Mouse (Mus musculus): ENCODE measurements around the gene Eif4a2. TPM values are rescaled to one million over a fixed set of nuclear protein-coding genes. Genes with fewer than 3 reads are reported as not detected.

Eif4a2 gene
- polyA plus RNA-seq, 1 experiment from 2014 or later, result 155 TPM

- ATAC-seq (replicated peaks; ENCODE audit: insufficient number of reproducible peaks, insufficient read depth, low FRiP score, low read depth), result no peak
- Histone ChIP-seq H3K4me2 (no peak overlapping the region), H3K36me3 (peaks cover 31% of the 10 kb centered on the region), H3K27ac (no peak overlapping the region), H3K4me3 (no peak overlapping the region), H3K4me1 (replicated peaks) (peaks cover 19% of the 10 kb centered on the region), H3K27me3 (no peaks in the 10 kb centered on the region), H3K9me3 (replicated peaks) (no peaks in the 10 kb centered on the region), H3K9ac (no peak overlapping the region)
- 84% methylated on average over 4 of the region's 4 CpGs for WGBS
Measured at GRCm38 (mm10) chr16:23124398-23124797, 17.2 kb downstream of the Eif4a2 start.

- H3K4me3 ChIP-seq, result peak overlapping the region; percentile 95
- WGBS, result 0% methylated on average over 4 of the region's 4 CpGs
- ATAC-seq (replicated peaks; ENCODE audit: insufficient number of reproducible peaks, insufficient read depth, low FRiP score, low read depth), result no peak
Measured at GRCm38 (mm10) chr16:23127311-23127672, 20.0 kb downstream of the Eif4a2 start.

GRCm38 (mm10) chr16:23127673-23128375 lies 20.6 kb downstream of the Eif4a2 start, which contains the start of gene Rfc4:
Gene Rfc4, minus strand, starts transcription at chr16:23127737.
- Histone ChIP-seq H3K9ac (peak within 1 kb of the TSS; percentile 97), H3K36me3 (peaks cover 10% of the 10 kb centered on the region; the same call in 1 of the 2 replicates), H3K27me3 (no peaks in the 10 kb centered on the region), H3K9me3 (replicated peaks) (no peaks in the 10 kb centered on the region), H3K4me1 (replicated peaks) (peaks cover 19% of the 10 kb centered on the region), H3K27ac (peak within 1 kb of the TSS; percentile 99), H3K4me3 (peak within 1 kb of the TSS; percentile 95), H3K4me2 (peak within 1 kb of the TSS; percentile 93)
- ATAC-seq (replicated peaks; ENCODE audit: insufficient number of reproducible peaks, insufficient read depth, low FRiP score, low read depth), result peak; percentile 91
- WGBS, result under 1% methylated on average over 51 of the region's 51 CpGs

More at GRCm38 (mm10) chr16:23127311-23127672, 20.0 kb downstream of the Eif4a2 start:
- H3K4me2 ChIP-seq, result peak overlapping the region; percentile 93
- H3K9me3 ChIP-seq (replicated peaks), result no peaks in the 10 kb centered on the region
- peaks cover 19% of the 10 kb centered on the region for H3K4me1 ChIP-seq (replicated peaks)
- peak overlapping the region; percentile 99 for H3K27ac ChIP-seq
- peaks cover 13% of the 10 kb centered on the region for H3K36me3 ChIP-seq
- H3K9ac ChIP-seq, result peak overlapping the region; percentile 97
- H3K27me3 ChIP-seq, result no peaks in the 10 kb centered on the region

GRCm38 (mm10) chr16:23130303-23130702 lies 23.1 kb downstream of the Eif4a2 start:
- Histone ChIP-seq H3K4me3 (no peak overlapping the region), H3K27me3 (no peaks in the 10 kb centered on the region), H3K27ac (no peak overlapping the region), H3K36me3 (no peaks in the 10 kb centered on the region), H3K4me1 (replicated peaks) (peaks cover 19% of the 10 kb centered on the region), H3K9ac (no peak overlapping the region), H3K4me2 (no peak overlapping the region), H3K9me3 (replicated peaks) (no peaks in the 10 kb centered on the region)
- no peak for ATAC-seq (replicated peaks; ENCODE audit: insufficient number of reproducible peaks, insufficient read depth, low FRiP score, low read depth)
- WGBS, result 84% methylated on average over 3 of the region's 3 CpGs

- no peaks in the 10 kb centered on the region for H3K36me3 ChIP-seq
- no peak overlapping the region for H3K4me2 ChIP-seq
- WGBS, result 94% methylated on average over 1 of the region's 1 CpGs
- no peaks in the 10 kb centered on the region for H3K27me3 ChIP-seq
- no peak overlapping the region for H3K9ac ChIP-seq
- no peak overlapping the region for H3K27ac ChIP-seq
- H3K9me3 ChIP-seq (replicated peaks), result no peaks in the 10 kb centered on the region
- H3K4me3 ChIP-seq, result no peak overlapping the region
- peaks cover 9% of the 10 kb centered on the region for H3K4me1 ChIP-seq (replicated peaks)
- no peak for ATAC-seq (replicated peaks; ENCODE audit: insufficient number of reproducible peaks, insufficient read depth, low FRiP score, low read depth)
Measured at GRCm38 (mm10) chr16:23132336-23132735, 25.1 kb downstream of the Eif4a2 start.

- H3K27ac ChIP-seq, result no peak overlapping the region
- no peak overlapping the region for H3K9ac ChIP-seq
- H3K9me3 ChIP-seq (replicated peaks), result no peaks in the 10 kb centered on the region
- no peak overlapping the region for H3K4me3 ChIP-seq
- 20% methylated on average over 11 of the region's 11 CpGs for WGBS
- ATAC-seq (replicated peaks; ENCODE audit: insufficient number of reproducible peaks, insufficient read depth, low FRiP score, low read depth), result no peak
- H3K4me2 ChIP-seq, result no peak overlapping the region
- no peaks in the 10 kb centered on the region for H3K36me3 ChIP-seq
- no peaks in the 10 kb centered on the region for H3K27me3 ChIP-seq
- no peaks in the 10 kb centered on the region for H3K4me1 ChIP-seq (replicated peaks)
Measured at GRCm38 (mm10) chr16:23135421-23136149, 28.3 kb downstream of the Eif4a2 start.

GRCm38 (mm10) chr16:23136406-23136970 lies 29.2 kb downstream of the Eif4a2 start:
- Histone ChIP-seq H3K27ac (no peak overlapping the region), H3K4me3 (no peak overlapping the region), H3K4me2 (no peak overlapping the region), H3K27me3 (no peaks in the 10 kb centered on the region), H3K36me3 (no peaks in the 10 kb centered on the region), H3K9me3 (replicated peaks) (no peaks in the 10 kb centered on the region), H3K4me1 (replicated peaks) (no peaks in the 10 kb centered on the region), H3K9ac (no peak overlapping the region)
- 46% methylated on average over 4 of the region's 4 CpGs for WGBS
- ATAC-seq (replicated peaks; ENCODE audit: insufficient number of reproducible peaks, insufficient read depth, low FRiP score, low read depth), result no peak

GRCm38 (mm10) chr16:23140911-23141310 lies 33.7 kb downstream of the Eif4a2 start:
- H3K4me2 ChIP-seq, result no peak overlapping the region
- no peaks in the 10 kb centered on the region for H3K27me3 ChIP-seq
- no peak overlapping the region for H3K9ac ChIP-seq
- H3K36me3 ChIP-seq, result no peaks in the 10 kb centered on the region
- H3K4me1 ChIP-seq (replicated peaks), result peaks cover 10% of the 10 kb centered on the region; the same call in 1 of the 2 replicates
- H3K27ac ChIP-seq, result no peak overlapping the region
- no peak overlapping the region for H3K4me3 ChIP-seq
- no peaks in the 10 kb centered on the region for H3K9me3 ChIP-seq (replicated peaks)
- no peak for ATAC-seq (replicated peaks; ENCODE audit: insufficient number of reproducible peaks, insufficient read depth, low FRiP score, low read depth)
- WGBS, result 91% methylated on average over 3 of the region's 3 CpGs

GRCm38 (mm10) chr16:23144326-23144725 lies 37.1 kb downstream of the Eif4a2 start:
- no peaks in the 10 kb centered on the region for H3K9me3 ChIP-seq (replicated peaks)
- WGBS, result 83% methylated on average over 7 of the region's 7 CpGs
- ATAC-seq (replicated peaks; ENCODE audit: insufficient number of reproducible peaks, insufficient read depth, low FRiP score, low read depth), result no peak

GRCm38 (mm10) chr16:23145211-23145610 lies 38.0 kb downstream of the Eif4a2 start:
- 43% methylated on average over 5 of the region's 5 CpGs for WGBS
- Histone ChIP-seq H3K4me3 (no peak overlapping the region), H3K9ac (no peak overlapping the region), H3K27me3 (no peaks in the 10 kb centered on the region), H3K27ac (no peak overlapping the region), H3K9me3 (replicated peaks) (no peaks in the 10 kb centered on the region), H3K36me3 (no peaks in the 10 kb centered on the region), H3K4me1 (replicated peaks) (peaks cover 10% of the 10 kb centered on the region; the same call in 1 of the 2 replicates), H3K4me2 (no peak overlapping the region)
- no peak for ATAC-seq (replicated peaks; ENCODE audit: insufficient number of reproducible peaks, insufficient read depth, low FRiP score, low read depth)

More at GRCm38 (mm10) chr16:23144326-23144725, 37.1 kb downstream of the Eif4a2 start:
- Histone ChIP-seq H3K36me3 (no peaks in the 10 kb centered on the region), H3K4me1 (replicated peaks) (peaks cover 10% of the 10 kb centered on the region; the same call in 1 of the 2 replicates), H3K27me3 (no peaks in the 10 kb centered on the region), H3K9ac (no peak overlapping the region), H3K4me2 (no peak overlapping the region), H3K4me3 (no peak overlapping the region), H3K27ac (no peak overlapping the region)

- H3K9ac ChIP-seq, result no peak within 1 kb of the TSS
- peaks cover 10% of the 10 kb centered on the region; the same call in 1 of the 2 replicates for H3K4me1 ChIP-seq (replicated peaks)
- no peaks in the 10 kb centered on the region for H3K36me3 ChIP-seq
- H3K27me3 ChIP-seq, result no peaks in the 10 kb centered on the region
- 85% methylated on average over 3 of the region's 3 CpGs for WGBS
- H3K9me3 ChIP-seq (replicated peaks), result no peaks in the 10 kb centered on the region
- no peak within 1 kb of the TSS for H3K4me2 ChIP-seq
- no peak for ATAC-seq (replicated peaks; ENCODE audit: insufficient number of reproducible peaks, insufficient read depth, low FRiP score, low read depth)
- H3K4me3 ChIP-seq, result no peak within 1 kb of the TSS
- H3K27ac ChIP-seq, result no peak within 1 kb of the TSS
Measured at GRCm38 (mm10) chr16:23146280-23146679, 39.0 kb downstream of the Eif4a2 start, which contains the start of gene Adipoq. Gene Adipoq, plus strand, starts transcription at chr16:23146536.
